Mouse (Mus musculus) midbrain, embryonic 11.5 days (tissue): ENCODE results near the gene Abca2. TPM values are rescaled to one million over a fixed set of nuclear protein-coding genes. Genes with fewer than 3 reads are reported as not detected.

Experiments used
- ATAC-seq: fragments of 200-750 bp; cut with Nextera tagmentation; 2 replicates; pipeline ENCODE4 v1.8.0; 2017; ENCODE audit warnings: moderate TSS enrichment, moderate library complexity; ENCODE audit not compliant: low FRiP score
- DNase-seq: peaks from one replicate; pipeline ENCODE4 v3.0.0; 2015; ENCODE audit warnings: low spot score; ENCODE audit errors: missing footprints
- H3K27ac ChIP-seq: fragments of 300-500 bp; sonication (generic); 2 replicates; pipeline ENCODE4 v1.5.1; 2014; ENCODE audit warnings: low read depth, low read length
- H3K27me3 ChIP-seq: fragments of 300-500 bp; sonication (generic); 2 replicates; pipeline ENCODE4 v1.6.1; 2014; ENCODE audit warnings: mild to moderate bottlenecking, low read length, moderate library complexity, mixed read lengths; ENCODE audit not compliant: control insufficient read depth, insufficient read depth
- H3K36me3 ChIP-seq: fragments of 300-500 bp; sonication (generic); 2 replicates; pipeline ENCODE4 v1.6.1; 2014; ENCODE audit warnings: mild to moderate bottlenecking, low read length, moderate library complexity, mixed read lengths; ENCODE audit not compliant: control insufficient read depth, insufficient read depth
- H3K4me1 ChIP-seq: fragments of 300-500 bp; sonication (generic); 2 replicates; pipeline ENCODE4 v1.6.1; 2014; ENCODE audit warnings: low read length; ENCODE audit not compliant: control insufficient read depth, insufficient read depth
- H3K4me2 ChIP-seq: fragments of 300-500 bp; sonication (generic); 2 replicates; pipeline ENCODE4 v1.6.1; 2014; ENCODE audit warnings: mild to moderate bottlenecking, moderate library complexity
- H3K4me3 ChIP-seq: fragments of 300-500 bp; sonication (generic); 2 replicates; pipeline ENCODE4 v1.5.1; 2014; ENCODE audit warnings: low read depth, low read length
- H3K9ac ChIP-seq: fragments of 300-500 bp; sonication (generic); 2 replicates; pipeline ENCODE4 v1.6.1; 2014; ENCODE audit warnings: low read length
- H3K9me3 ChIP-seq: fragments of 300-500 bp; sonication (generic); 2 replicates; pipeline ENCODE4 v1.6.1; 2016; ENCODE audit warnings: low read length; ENCODE audit not compliant: control insufficient read depth
- WGBS: fragments of 180-500 bp; shearing (Covaris S2); extraction: QIAGEN DNeasy Blood & Tissue Kit; methylation state at CpG from one replicate; pipeline ENCODE4 v1.1.7; 2014; 5-methylcytosine and 5-hydroxymethylcytosine counted together
- polyA plus RNA-seq: library from polyadenylated mRNA; unstranded; fragments of >200 nt; fragmentation: Nextera tagmentation; extraction: Ambion mirVana; gene quantifications from 2 replicates; pipeline ENCODE4 v1.2.1, GENCODE M21; 2014

Abca2 gene
- polyA plus RNA-seq, result 5.2 and 5.4 TPM in 2 replicates

DNA sequence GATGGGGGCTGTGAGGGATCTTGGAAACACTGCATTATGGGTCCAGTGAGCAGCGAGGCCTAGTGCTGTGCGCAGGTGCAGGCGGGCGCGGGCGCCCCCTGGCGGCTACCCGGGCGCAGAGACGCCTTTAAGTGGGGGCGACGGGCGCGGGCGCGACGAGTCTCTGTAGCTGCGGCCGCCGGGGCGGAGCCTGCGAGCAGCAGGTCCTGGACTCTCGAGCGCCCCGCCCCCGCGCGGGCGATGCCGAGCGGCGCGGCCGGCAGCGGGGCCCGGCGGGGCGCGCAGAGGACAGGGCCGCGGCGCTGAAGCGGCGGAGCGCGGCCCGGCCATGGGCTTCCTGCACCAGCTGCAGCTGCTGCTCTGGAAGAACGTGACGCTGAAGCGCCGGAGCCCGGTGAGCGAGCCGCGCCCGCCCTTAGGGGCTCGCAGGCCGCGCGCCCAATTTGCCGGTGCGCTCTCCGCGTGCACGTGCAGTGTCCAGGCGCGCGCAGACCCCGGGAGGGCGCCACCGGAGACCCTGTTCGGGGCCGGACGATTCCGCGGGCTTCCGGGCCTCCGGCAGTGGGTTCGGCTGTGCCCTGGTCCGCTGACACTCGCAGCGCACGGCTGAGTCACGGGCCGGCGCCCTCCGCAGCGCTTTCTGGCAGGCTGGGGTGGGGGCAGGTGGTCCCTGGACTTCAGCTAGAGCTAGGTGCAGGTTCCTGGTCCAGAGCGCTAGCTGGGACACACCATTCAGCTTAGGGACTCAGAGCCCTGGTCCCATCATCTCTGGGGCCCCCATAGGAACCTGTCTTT is at the start of gene Abca2:
Gene Abca2 (plus strand): TSS at position 262 of the 795 bp plus-strand sequence.
- ATAC-seq (peak; percentile 91), DNase-seq (peak; percentile 99)
- H3K4me2 ChIP-seq, result peak within 1 kb of the TSS; percentile 77
- peak within 1 kb of the TSS; percentile 36; the same call in 1 of the 2 replicates for H3K27ac ChIP-seq
- H3K36me3 ChIP-seq, result no peaks in the 10 kb centered on the region
- no peaks in the 10 kb centered on the region for H3K9me3 ChIP-seq
- peak within 1 kb of the TSS; percentile 79 for H3K9ac ChIP-seq
- H3K4me1 ChIP-seq, result peaks cover 9% of the 10 kb centered on the region
- H3K27me3 ChIP-seq, result peaks cover 13% of the 10 kb centered on the region
- peak within 1 kb of the TSS; percentile 69 for H3K4me3 ChIP-seq
- WGBS, result under 1% methylated on average over 82 of the region's 89 CpGs

GRCm38 (mm10) chr2:25384492-25384891 is 44.0 kb upstream of the Abca2 start:
- H3K27ac ChIP-seq, result no peak overlapping the region
- H3K27me3 ChIP-seq, result no peaks in the 10 kb centered on the region
- no peak overlapping the region for H3K9ac ChIP-seq
- no peak overlapping the region for H3K4me3 ChIP-seq
- no peak for ATAC-seq
- no peaks in the 10 kb centered on the region for H3K4me1 ChIP-seq
- 75% methylated on average over 5 of the region's 5 CpGs for WGBS
- DNase-seq, result no peak
- no peaks in the 10 kb centered on the region for H3K36me3 ChIP-seq
- no peaks in the 10 kb centered on the region for H3K9me3 ChIP-seq
- no peak overlapping the region for H3K4me2 ChIP-seq

- H3K27me3 ChIP-seq, result peaks cover 16% of the 10 kb centered on the region
- no peaks in the 10 kb centered on the region for H3K36me3 ChIP-seq
- no peak overlapping the region for H3K4me2 ChIP-seq
- no peak overlapping the region for H3K4me3 ChIP-seq
- no peaks in the 10 kb centered on the region for H3K9me3 ChIP-seq
- H3K27ac ChIP-seq, result no peak overlapping the region
- H3K9ac ChIP-seq, result no peak overlapping the region
- DNase-seq (no peak), ATAC-seq (no peak)
- WGBS, result 85% methylated on average over 5 of the region's 5 CpGs
- H3K4me1 ChIP-seq, result peaks cover 5% of the 10 kb centered on the region
Observed at GRCm38 (mm10) chr2:25391266-25391665, 37.2 kb upstream of the Abca2 start.

DNA sequence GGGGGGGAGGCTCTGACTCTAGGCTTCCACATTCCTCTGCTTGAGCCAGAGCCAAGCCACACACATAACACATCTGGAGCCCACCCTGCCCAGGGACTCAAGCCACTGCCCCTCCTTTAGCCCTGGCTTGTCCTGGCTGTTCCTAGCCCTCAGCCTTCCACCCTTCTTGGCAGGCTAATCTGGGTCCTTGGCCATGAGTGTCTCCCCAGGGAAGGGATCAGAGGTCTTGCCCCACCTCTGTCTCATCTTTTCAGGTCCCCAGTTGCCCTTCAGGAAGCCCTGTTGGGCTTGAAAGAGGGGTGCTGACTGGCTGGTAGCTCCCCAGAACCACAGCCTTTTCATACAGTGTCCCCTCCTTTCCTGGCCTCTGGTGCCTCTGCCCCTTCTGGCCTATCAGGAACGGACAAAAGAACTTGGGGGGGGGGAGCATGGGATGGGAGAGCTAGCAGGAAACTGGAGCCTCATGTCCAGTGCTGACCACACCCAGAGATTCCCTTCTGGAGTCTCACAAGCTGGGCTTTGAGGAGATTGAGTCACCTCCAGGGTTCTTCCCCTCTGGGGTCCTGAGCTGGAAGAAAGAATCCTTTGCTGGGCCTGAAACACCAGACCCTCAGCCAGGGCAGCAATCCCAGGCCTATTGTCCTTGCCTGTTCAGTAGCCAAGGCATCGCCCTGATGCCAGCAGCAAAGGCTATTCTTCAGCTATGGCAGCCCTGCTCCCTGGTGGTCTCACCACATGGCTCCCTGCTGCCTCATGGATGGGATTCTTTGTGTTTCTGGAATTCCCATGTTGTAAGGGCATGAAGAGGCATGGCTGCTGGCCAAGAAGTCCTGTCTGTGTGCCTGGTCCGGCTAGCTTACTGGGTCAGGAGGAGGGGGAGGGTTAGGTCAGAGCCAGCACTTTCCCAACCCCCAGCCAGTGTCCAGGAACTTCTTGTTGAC is 34.0 kb upstream of the Abca2 start:
- Histone ChIP-seq H3K9me3 (no peaks in the 10 kb centered on the region), H3K4me2 (no peak overlapping the region), H3K4me1 (peaks cover 5% of the 10 kb centered on the region), H3K36me3 (no peaks in the 10 kb centered on the region), H3K4me3 (no peak overlapping the region), H3K9ac (no peak overlapping the region), H3K27ac (no peak overlapping the region), H3K27me3 (peaks cover 29% of the 10 kb centered on the region)
- 46% methylated on average over 3 of the region's 3 CpGs for WGBS
- DNase-seq (no peak), ATAC-seq (no peak)

DNA sequence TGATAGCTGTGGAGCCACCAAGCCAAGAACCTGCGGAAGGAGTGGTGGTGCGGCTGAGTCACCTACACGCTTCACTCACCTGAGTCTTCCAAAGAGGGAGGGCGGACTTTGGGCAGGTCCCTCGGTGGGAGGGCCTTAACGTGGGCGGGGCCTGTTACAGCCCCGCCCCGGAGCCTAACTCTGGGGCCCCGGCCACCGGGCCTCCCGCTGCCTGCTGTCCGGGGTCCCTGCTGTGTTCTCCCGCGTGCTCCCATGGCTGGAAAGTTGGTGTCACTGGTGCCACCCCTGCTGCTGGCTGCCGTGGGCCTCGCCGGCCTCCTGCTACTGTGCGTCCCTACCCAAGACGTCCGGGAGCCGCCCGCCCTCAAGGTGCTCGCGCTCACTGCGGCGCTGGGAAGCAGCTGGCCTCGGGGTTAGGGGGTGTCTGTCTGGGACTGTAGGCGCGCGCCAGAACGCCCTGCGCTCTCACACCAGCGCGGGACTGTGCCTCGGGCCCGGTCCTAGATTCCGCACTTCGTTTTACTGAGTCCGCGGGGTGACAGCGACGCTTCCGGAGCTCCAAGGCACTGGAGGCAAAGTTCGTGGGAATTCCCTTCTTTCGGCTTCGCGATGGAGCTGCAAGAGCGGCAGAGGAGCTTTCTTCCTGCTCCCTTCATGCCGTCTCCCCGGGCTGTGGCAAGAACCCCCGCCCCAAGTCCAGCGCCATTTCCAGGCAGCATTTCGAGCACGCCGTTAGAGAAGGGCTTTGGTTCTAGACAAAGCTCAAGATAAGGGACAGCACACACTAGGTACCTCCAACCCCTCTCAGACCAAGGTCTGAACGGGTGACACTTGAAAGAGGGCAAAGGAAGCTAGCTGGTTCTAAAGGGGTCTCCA is 32.5 kb upstream of the Abca2 start, which contains the start of gene Entpd2:
Gene Entpd2 (plus strand): TSS at position 154 of the 876 bp plus-strand sequence.
- WGBS, result under 1% methylated on average over 56 of the region's 57 CpGs
- DNase-seq (peak; percentile 92), ATAC-seq (peak; percentile 58; the same call in 1 of the 2 replicates)
- H3K4me2 ChIP-seq, result peak within 1 kb of the TSS; percentile 62
- peaks cover 5% of the 10 kb centered on the region for H3K4me1 ChIP-seq
- H3K36me3 ChIP-seq, result no peaks in the 10 kb centered on the region
- H3K9me3 ChIP-seq, result no peaks in the 10 kb centered on the region
- H3K27ac ChIP-seq, result no peak within 1 kb of the TSS
- H3K9ac ChIP-seq, result peak within 1 kb of the TSS; percentile 54
- peaks cover 41% of the 10 kb centered on the region for H3K27me3 ChIP-seq
- H3K4me3 ChIP-seq, result peak within 1 kb of the TSS; percentile 32

DNA sequence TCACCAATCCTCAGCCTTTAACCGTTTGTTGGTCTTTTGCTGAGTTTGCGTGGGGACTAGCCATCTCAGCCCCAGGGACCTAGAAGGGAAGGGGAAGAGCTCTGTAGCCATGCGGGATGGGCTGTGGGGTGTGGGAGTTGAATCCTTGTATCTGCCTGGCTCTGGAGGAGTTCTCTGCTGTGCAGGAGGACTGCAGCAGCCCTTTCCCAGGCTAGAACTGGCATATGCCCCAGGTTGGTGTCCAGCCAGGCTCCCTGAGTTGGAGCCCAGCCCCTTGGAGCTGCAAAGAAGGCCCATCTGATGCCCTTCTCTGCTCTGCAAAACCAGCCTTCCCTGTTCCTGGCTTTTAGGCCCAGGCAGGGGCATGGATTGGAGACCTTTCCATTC is 31.9 kb upstream of the Abca2 start:
- no peak overlapping the region for H3K27ac ChIP-seq
- DNase-seq (no peak), ATAC-seq (no peak)
- no peak overlapping the region for H3K4me2 ChIP-seq
- H3K9me3 ChIP-seq, result no peaks in the 10 kb centered on the region
- H3K36me3 ChIP-seq, result no peaks in the 10 kb centered on the region
- 26% methylated on average over 3 of the region's 3 CpGs for WGBS
- peaks cover 42% of the 10 kb centered on the region for H3K27me3 ChIP-seq
- H3K4me3 ChIP-seq, result no peak overlapping the region
- H3K9ac ChIP-seq, result no peak overlapping the region
- H3K4me1 ChIP-seq, result peaks cover 5% of the 10 kb centered on the region

- WGBS, result 73% methylated on average over 1 of the region's 1 CpGs
Observed at GRCm38 (mm10) chr2:25397010-25397409, 31.5 kb upstream of the Abca2 start.

GRCm38 (mm10) chr2:25398065-25398464 is 30.4 kb upstream of the Abca2 start:
- H3K27me3 ChIP-seq, result peaks cover 42% of the 10 kb centered on the region

More at GRCm38 (mm10) chr2:25397010-25397409, 31.5 kb upstream of the Abca2 start:
- Histone ChIP-seq H3K4me2 (no peak overlapping the region), H3K36me3 (no peaks in the 10 kb centered on the region), H3K4me3 (no peak overlapping the region), H3K27ac (no peak overlapping the region), H3K9ac (no peak overlapping the region), H3K27me3 (peaks cover 42% of the 10 kb centered on the region), H3K9me3 (no peaks in the 10 kb centered on the region), H3K4me1 (peaks cover 5% of the 10 kb centered on the region)
- ATAC-seq (no peak), DNase-seq (no peak)

More at GRCm38 (mm10) chr2:25398065-25398464, 30.4 kb upstream of the Abca2 start:
- Histone ChIP-seq H3K9ac (no peak overlapping the region), H3K4me2 (no peak overlapping the region), H3K4me3 (no peak overlapping the region), H3K9me3 (no peaks in the 10 kb centered on the region), H3K27ac (no peak overlapping the region), H3K4me1 (peaks cover 5% of the 10 kb centered on the region), H3K36me3 (no peaks in the 10 kb centered on the region)
- DNase-seq (no peak), ATAC-seq (no peak)
- 96% methylated on average over 7 of the region's 7 CpGs for WGBS
